20 mouse cellular contexts compared by ENCODE assay signal in genomic region chr11:112826193-112827043, GRCm38 (mm10). TPM values are rescaled to one million over a fixed set of nuclear protein-coding genes. Genes with fewer than 3 reads are reported as not detected.
DNase-seq lines count a peak whose midpoint lies in the region; ATAC-seq and TF ChIP-seq lines count a peak whose summit lies in the region.
"Had no signal": no experiment of that assay in that cellular context is flagged by ENCODE, and none has a peak within 500 bp of the region (broad histone marks: within the 10 kb centered on the region; RNA-seq: fewer than 3 reads in every experiment).

No protein-coding gene starts in this region.

- no peaks in the 10 kb centered on the region for H3K36me3 ChIP-seq in kidney, embryonic 16.5 days (ENCODE audit: insufficient read depth, low read length)
- no peaks in the 10 kb centered on the region for H3K36me3 ChIP-seq in forebrain, postnatal 0 days (ENCODE audit: insufficient read depth)
- H3K36me3 ChIP-seq in midbrain, embryonic 10.5 days: no peaks in the 10 kb centered on the region
- H3K36me3 ChIP-seq: heart, embryonic 10.5 days had no signal

- no peak for TF ChIP-seq CTCF in forebrain, postnatal 0 days (IDR thresholded peaks at IDR 0.05; ENCODE audit: low read depth)

- H3K9ac ChIP-seq in kidney, embryonic 16.5 days (replicated peaks; ENCODE audit: low read length): no peak overlapping the region
- H3K9ac ChIP-seq in forebrain, postnatal 0 days: no peak overlapping the region

- H3K27ac ChIP-seq in kidney, embryonic 16.5 days (ENCODE audit: low read length): no peak overlapping the region
- no peak overlapping the region for H3K27ac ChIP-seq in forebrain, postnatal 0 days (ENCODE audit: low read depth, low read length)
- H3K27ac ChIP-seq in midbrain, embryonic 10.5 days (replicated peaks): peak overlapping the region; percentile 85
- H3K27ac ChIP-seq: heart, embryonic 10.5 days had no signal

- ATAC-seq in kidney, embryonic 16.5 days (ENCODE audit: low FRiP score, low TSS enrichment): 0 out of 2 replicates have a peak, but pooled peaks have one; percentile 23
- ATAC-seq in forebrain, postnatal 0 days: peak; percentile 29; the same call in 1 of the 2 replicates
- no peak for ATAC-seq in monocyte, adult 5-6 weeks (replicated peaks; ENCODE audit: insufficient number of reproducible peaks, low FRiP score, low TSS enrichment, poor library complexity, severe bottlenecking)
- ATAC-seq: Patski had no signal

- DNase-seq in kidney, postnatal 25 days: no peak
- DNase-seq in forebrain, postnatal 0 days: no peak
- DNase-seq in midbrain, embryonic 10.5 days (ENCODE audit: low spot score): peak; percentile 65
- DNase-seq in layer of hippocampus, adult 8-10 months (ENCODE audit: low spot score in 2 of 2): no peak
- DNase-seq in right cerebral cortex, postnatal 10 days (ENCODE audit: low spot score in 2 of 2): no peak
- no peak for DNase-seq in frontal cortex, postnatal 36 days (ENCODE audit: low spot score in 2 of 2)
- DNase-seq: adrenal gland, adult 2 months; cerebellum, postnatal 25 days; gastrocnemius, postnatal 10 days; heart, postnatal 4 days; kidney, adult 8-10 months; layer of hippocampus, adult 9-11 months; lung, adult 2 months; thymus, postnatal 4 days had no signal

- H3K9me3 ChIP-seq in kidney, embryonic 16.5 days (ENCODE audit: low read length): no peaks in the 10 kb centered on the region
- H3K9me3 ChIP-seq in forebrain, postnatal 0 days (ENCODE audit: low read length): no peaks in the 10 kb centered on the region
- H3K9me3 ChIP-seq in midbrain, embryonic 10.5 days (replicated peaks): no peaks in the 10 kb centered on the region
- H3K9me3 ChIP-seq: heart, embryonic 10.5 days had no signal

- H3K4me1 ChIP-seq in kidney, embryonic 16.5 days (ENCODE audit: insufficient read depth, low read length): 0 out of 2 replicates have a peak, but pooled peaks cover 8% of the 10 kb centered on the region
- no peaks in the 10 kb centered on the region for H3K4me1 ChIP-seq in forebrain, postnatal 0 days (ENCODE audit: insufficient read depth)
- peaks cover 28% of the 10 kb centered on the region for H3K4me1 ChIP-seq in midbrain, embryonic 10.5 days
- H3K4me1 ChIP-seq: heart, embryonic 10.5 days had no signal

- H3K4me3 ChIP-seq in kidney, embryonic 16.5 days (ENCODE audit: low read length): no peak overlapping the region
- no peak overlapping the region for H3K4me3 ChIP-seq in forebrain, postnatal 0 days (ENCODE audit: low read depth, low read length)
- H3K4me3 ChIP-seq in midbrain, embryonic 10.5 days: no peak overlapping the region
- H3K4me3 ChIP-seq: heart, embryonic 10.5 days had no signal

- H3K27me3 ChIP-seq in kidney, embryonic 16.5 days (ENCODE audit: insufficient read depth, low read length): no peaks in the 10 kb centered on the region
- H3K27me3 ChIP-seq in forebrain, postnatal 0 days (ENCODE audit: insufficient read depth, low read length): no peaks in the 10 kb centered on the region
- peaks cover 32% of the 10 kb centered on the region for H3K27me3 ChIP-seq in midbrain, embryonic 10.5 days (ENCODE audit: low read depth, poor library complexity, severe bottlenecking)
- H3K27me3 ChIP-seq: Patski had no signal

- 62% methylated on average over 6 of the region's 6 CpGs for whole genome bisulfite sequencing in kidney, embryonic 16.5 days
- WGBS in forebrain, postnatal 0 days: 70% methylated on average over 6 of the region's 6 CpGs
- 71% methylated on average over 6 of the region's 6 CpGs for WGBS in midbrain, embryonic 10.5 days

- H3K4me2 ChIP-seq in kidney, embryonic 16.5 days (replicated peaks; ENCODE audit: low read depth, low read length): no peak overlapping the region
- no peak overlapping the region for H3K4me2 ChIP-seq in forebrain, postnatal 0 days (ENCODE audit: low read depth)

RNA-seq across cellular contexts. Expression of gene Sox9, which starts 44.4 kb away (rescaled TPM):
- polyA plus RNA-seq in kidney, embryonic 16.5 days (2015; fragmentation: Nextera tagmentation; extraction: Ambion mirVana): 28.0 and 31.9 TPM in 2 replicates
- total RNA-seq in forebrain, postnatal 0 days (2014; rRNA removed): 5.8 and 6.1 TPM in 2 replicates
- polyA plus RNA-seq in forebrain, postnatal 0 days (2015; fragmentation: Nextera tagmentation; extraction: Ambion mirVana): 29.8 and 46.6 TPM in 2 replicates
- polyA plus RNA-seq in midbrain, embryonic 10.5 days (2016; fragmentation: Nextera tagmentation; extraction: Ambion mirVana): 61.8 and 108 TPM in 2 replicates
- 10 to 100 TPM; 25.6 to 45.4 (median 32.4) TPM for total RNA-seq in layer of hippocampus, adult 8-10 months (2022)
- total RNA-seq in monocyte, adult 5-6 weeks (2017): not detected in 3 replicates
- total RNA-seq: megakaryocyte, adult 5-6 weeks; neutrophil, adult 5-6 weeks had no signal
